Mouse (Mus musculus) testis, postnatal 10 days (tissue): Measurements from ENCODE around the gene Zer1.

Source experiments
- DNase-seq: peaks from one replicate; pipeline ENCODE4 v3.0.0; 2021; ENCODE audit warnings: low spot score

The Zer1 gene

GRCm38 (mm10) chr2:30051992-30052761, 72.2 kb downstream of the Zer1 start:
- DNase-seq: no peak

- DNase-seq: no peak
These were observed 74.6 kb downstream of the Zer1 start for GRCm38 (mm10) chr2:30049831-30050230.

GRCm38 (mm10) chr2:30048699-30049388, 75.5 kb downstream of the Zer1 start, which contains the start of gene Wdr34:
Wdr34 (minus strand) TSS chr2:30048881.
- peak; percentile 99 for DNase-seq

- DNase-seq: no peak
These were observed 76.3 kb downstream of the Zer1 start for GRCm38 (mm10) chr2:30048101-30048501.
